Mouse (Mus musculus) ovary, postnatal 36 days (tissue): Measurements from ENCODE around the gene Cplx3.

Experiments
- DNase-seq: peaks from one replicate; pipeline ENCODE4 v3.0.0; 2022; ENCODE audit warnings: low spot score, mixed read lengths

Cplx3 gene

DNA sequence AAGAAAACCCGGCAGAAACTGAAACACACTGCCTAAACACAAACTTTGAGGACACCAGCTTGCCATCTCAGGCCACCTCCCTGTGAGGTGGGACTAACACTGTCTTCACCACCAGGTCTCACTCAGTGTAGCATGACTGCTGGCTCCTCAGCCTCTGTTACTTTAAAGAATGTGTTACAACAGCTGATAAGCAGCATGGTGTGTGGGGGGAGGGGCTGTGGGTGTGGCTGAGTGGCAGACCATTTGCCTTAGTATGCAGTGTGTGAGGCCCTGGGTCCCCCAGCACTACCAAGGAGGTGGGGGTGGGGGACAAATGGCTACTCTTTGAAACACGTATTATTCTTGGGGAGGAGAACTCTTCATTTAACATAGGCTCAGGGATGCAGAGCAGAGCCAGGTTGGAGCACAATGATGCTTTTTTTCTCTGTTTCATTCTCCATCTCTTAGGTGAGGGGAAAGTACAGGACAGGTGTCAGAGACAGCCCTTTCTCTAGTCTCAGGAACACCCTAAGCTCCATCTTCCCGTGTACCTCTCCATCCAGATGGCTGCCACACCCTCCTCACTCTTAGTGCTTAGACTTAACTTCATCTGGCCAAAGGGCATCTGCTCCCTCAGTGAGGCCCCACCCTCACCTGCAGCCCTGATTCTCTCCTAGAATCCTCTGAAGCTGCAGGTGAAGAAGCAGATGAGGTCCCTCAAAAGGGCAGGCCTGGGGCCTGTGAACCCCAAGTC lies 5.3 kb downstream of the Cplx3 start:
- DNase-seq = no peak

DNA sequence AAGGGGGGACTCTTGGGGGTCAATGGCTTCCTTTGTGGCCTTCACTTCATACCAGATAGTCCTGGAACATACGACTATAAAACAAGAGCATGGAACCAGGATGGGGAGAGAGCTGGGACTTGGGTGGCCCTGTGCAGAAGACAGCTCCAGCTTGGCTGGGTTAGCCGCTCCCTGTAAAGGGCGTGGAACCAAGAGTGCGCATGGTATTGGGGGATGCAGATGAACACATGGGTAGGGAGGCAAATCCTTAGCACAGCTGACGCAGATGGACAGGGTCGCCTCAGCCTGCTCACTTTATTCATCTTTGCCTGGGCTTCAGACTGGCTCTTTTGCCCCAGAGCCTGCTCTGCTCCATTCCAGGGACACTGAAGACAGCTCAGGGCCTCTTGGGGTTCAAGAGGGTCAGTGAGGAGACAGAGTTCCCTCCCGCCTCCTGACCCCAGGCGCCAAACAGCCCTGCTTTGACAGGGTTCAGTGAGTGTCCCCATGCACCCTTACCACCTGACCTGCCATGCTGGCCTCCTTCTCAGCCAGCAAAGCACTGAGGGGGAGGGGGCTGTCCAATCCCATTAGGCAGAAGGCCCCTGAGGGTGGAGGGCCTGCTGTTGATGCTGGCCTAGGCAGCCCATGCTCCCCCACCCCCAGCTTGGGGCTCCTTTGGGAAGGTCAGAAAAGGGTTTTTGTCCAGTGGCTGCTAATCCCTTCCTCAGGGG lies 7.1 kb downstream of the Cplx3 start:
- no peak for DNase-seq

GRCm38 (mm10) chr9:57597929-57598382 lies 8.1 kb downstream of the Cplx3 start:
- DNase-seq = no peak

DNA sequence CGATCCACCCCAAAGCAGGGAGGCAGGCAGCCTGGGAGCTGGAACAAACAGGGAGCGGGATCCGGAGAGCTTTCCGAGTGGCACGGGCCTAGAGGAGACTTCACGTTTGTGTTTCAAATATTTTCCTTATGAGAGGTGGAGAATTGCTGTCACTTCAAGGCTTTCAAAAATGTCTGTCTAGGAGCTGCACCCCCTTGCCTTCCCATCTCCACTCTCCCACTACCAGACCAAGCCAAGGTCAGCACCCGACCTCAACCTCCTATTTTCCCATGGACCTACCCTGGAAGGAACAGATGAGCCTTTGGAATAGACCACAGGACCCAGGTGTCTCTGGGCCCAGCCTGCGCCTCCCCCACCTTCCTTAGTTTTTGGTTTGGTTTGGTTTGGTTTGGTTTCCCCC lies 8.8 kb downstream of the Cplx3 start:
- DNase-seq = no peak

DNA sequence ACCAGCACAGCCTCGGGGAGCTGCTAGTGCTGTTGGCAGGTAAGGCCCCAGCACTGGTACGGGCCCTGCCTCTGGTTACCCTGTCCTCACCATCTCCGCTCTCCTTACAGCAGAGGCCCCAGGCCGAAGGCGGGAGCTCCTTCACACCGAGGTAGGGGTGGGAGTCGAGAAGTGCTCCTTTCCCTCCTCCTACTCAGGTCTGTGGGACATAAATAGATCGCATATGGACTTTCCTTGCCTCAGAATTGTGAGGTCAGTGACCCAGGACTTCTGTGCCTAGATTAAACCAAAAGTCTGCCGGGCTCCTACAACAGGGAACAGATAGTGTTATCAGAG lies 11.9 kb downstream of the Cplx3 start:
- DNase-seq = no peak

- DNase-seq = no peak
Measured at GRCm38 (mm10) chr9:57593454-57594173, 12.5 kb downstream of the Cplx3 start.

DNA sequence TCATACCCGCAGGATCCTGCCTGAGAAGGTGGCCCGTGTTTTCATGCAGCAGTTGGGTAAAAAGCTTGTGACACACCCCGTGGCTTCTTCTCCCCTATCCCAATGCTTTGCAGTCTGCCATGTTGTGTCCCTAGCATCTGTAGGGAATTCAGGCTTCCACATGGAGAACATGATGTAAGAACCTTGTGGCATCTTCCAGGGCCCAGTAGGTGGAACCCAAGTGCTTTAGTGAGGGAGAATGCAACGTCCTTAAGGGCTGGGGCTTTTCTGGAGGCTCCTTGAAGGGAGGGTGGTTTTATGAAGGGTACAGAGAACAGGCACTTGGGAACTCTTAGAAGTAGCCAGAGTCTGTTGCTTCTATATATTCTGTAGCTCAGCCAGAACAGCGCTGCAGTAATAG lies 15.4 kb downstream of the Cplx3 start:
- DNase-seq = no peak

GRCm38 (mm10) chr9:57589224-57590126 lies 16.6 kb downstream of the Cplx3 start, which contains the start of gene Ulk3:
TSS of gene Ulk3 (plus strand) at chr9:57589452.
- DNase-seq = peak; percentile 87

GRCm38 (mm10) chr9:57584991-57585390 lies 21.1 kb downstream of the Cplx3 start:
- DNase-seq = no peak

- DNase-seq = no peak
Measured at GRCm38 (mm10) chr9:57577144-57577849, 28.8 kb downstream of the Cplx3 start.

GRCm38 (mm10) chr9:57575577-57575976 lies 30.5 kb downstream of the Cplx3 start:
- DNase-seq = no peak

GRCm38 (mm10) chr9:57574397-57574796 lies 31.7 kb downstream of the Cplx3 start:
- no peak for DNase-seq

DNA sequence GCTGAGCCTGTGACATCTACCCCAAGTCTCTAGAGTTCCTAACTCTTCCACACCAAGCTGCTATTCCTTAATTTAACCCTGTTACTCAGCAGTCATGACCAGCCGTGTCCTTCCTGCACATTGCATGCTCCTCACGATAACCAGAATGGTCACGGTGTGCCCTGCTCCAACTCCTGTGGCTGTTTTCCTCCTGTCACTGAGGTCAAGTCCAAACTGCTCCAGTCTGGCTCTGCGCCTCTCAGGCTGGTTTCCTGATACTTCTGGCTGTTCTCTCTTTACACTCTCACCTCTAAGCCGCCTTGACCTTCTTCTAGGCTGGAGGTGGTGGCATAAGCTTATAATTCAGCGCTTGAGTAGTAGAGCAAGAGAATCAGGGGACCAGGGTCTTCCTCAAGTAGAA lies 37.6 kb downstream of the Cplx3 start:
- no peak for DNase-seq

DNA sequence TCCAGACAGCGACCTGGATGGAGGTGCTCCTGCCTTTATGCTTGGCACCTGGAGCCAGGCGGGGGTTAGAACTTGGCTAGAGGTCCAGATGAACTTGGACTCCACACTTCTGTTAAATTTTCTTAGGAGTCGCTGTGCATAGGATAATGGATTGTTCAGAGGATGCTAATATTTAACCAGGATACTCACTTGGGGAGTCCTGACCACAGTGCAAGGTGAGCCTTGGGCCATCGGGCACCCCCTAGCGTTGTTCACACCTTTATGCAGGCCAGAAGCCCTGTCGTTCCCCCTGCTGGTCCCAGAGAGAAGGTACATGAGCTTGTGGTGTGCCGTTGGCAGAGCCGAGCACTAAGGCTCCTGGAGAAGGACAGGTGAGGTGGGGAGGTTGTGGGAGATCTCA lies 39.2 kb downstream of the Cplx3 start:
- no peak for DNase-seq

GRCm38 (mm10) chr9:57565741-57566221 lies 40.3 kb downstream of the Cplx3 start:
- DNase-seq = peak; percentile 28

DNA sequence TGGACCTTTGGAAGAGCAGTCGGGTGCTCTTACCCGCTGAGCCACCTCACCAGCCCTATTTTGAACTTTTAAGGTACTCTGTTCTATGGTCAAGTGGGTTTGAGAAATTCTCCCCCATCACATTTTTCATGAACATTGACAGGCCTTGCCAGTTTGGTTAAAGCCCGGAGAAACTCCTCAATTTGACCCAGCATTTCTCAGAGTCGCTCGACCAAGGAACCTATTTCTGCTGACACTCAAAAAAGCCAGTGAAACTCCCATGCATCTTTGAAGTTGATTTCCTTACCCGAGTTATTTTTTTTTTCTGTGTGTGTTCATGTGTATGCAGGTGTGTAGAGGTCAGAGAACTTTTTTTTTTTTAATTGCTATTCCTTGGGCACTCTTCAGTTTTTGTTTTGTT lies 41.5 kb downstream of the Cplx3 start:
- no peak for DNase-seq

- peak; percentile 33 for DNase-seq
Measured at GRCm38 (mm10) chr9:57562896-57563372, 43.1 kb downstream of the Cplx3 start.

DNA sequence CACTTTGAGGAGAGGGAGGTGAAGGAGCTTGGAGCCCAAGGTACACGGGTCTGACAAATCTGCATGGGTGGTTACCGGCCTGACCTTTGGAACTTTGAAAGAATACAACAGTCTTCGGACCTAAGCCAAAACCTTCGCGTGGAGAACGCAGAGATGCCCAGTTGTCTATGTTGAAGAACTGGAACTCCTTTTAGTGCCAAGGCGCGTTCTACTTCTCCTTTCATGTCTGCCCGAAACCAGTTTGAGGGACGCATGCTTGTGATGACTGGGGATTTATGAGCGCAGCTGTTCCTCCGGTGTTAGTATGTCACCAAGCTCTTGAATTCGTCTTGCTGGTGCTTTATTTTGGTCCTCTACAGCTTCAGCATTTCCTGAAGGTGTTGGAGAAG lies 44.4 kb downstream of the Cplx3 start:
- no peak for DNase-seq

- peak; percentile 91 for DNase-seq
Measured at GRCm38 (mm10) chr9:57560861-57561710, 45.0 kb downstream of the Cplx3 start, which contains the start of gene Scamp2. TSS of gene Scamp2 (plus strand) at chr9:57560943.

DNA sequence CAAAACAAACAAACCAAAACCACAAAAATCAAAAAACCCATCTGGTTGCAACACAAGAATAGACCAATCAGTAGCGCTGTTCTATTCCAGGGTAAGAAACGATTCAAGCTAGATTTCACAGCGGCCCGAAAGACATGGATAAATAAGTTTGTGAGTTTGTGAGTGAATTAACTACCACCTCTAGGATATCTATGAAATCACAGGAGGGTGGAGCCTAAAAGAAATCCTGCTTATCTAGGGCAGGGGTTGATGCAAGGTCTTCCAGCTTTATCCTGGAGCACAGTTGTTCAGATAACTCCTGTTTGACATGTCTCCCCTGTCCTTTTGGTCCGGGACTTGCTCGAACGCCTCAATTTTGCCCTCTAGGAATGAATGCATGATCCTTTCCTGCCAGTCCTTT lies 45.8 kb downstream of the Cplx3 start:
- DNase-seq = no peak
